In genomic region chr9:73079801-73080325, GRCm38 (mm10) we compare ENCODE assay signal across 27 mouse cellular contexts. TPM values are rescaled to one million over a fixed set of nuclear protein-coding genes. Genes with fewer than 3 reads are reported as not detected.
A peak's percentile ranks its signal among the peaks of the same experiment; 100 is the strongest.
DNase-seq lines count a peak whose midpoint lies in the region; ATAC-seq and TF ChIP-seq lines count a peak whose summit lies in the region.
"Had no signal": no experiment of that assay in that cellular context is flagged by ENCODE, and none has a peak within 500 bp of the region (broad histone marks: within the 10 kb centered on the region; RNA-seq: fewer than 3 reads in every experiment).

No protein-coding gene starts in this region.

- TF ChIP-seq EP300 in ES-Bruce4 (IDR thresholded peaks at IDR 0.05; ENCODE audit: insufficient read depth, low read depth, low read length): peak; percentile 95

- no peak overlapping the region for H3K4me3 ChIP-seq in midbrain, embryonic 11.5 days (ENCODE audit: low read depth, low read length)
- H3K4me3 ChIP-seq in midbrain, postnatal 0 days (ENCODE audit: low read depth, low read length): no peak overlapping the region
- no peak overlapping the region for H3K4me3 ChIP-seq in ES-Bruce4 (ENCODE audit: low read depth, low read length)
- H3K4me3 ChIP-seq: embryonic facial prominence, embryonic 10.5 days; forebrain, embryonic 13.5 days; heart, adult 2 months; heart, embryonic 12.5 days; hindbrain, embryonic 13.5 days; intestine, embryonic 15.5 days had no signal

- no peak for TF ChIP-seq CTCF in midbrain, postnatal 0 days (IDR thresholded peaks at IDR 0.05)
- no peak for TF ChIP-seq CTCF in ES-Bruce4 (IDR thresholded peaks at IDR 0.05; ENCODE audit: low read depth, low read length)

- no peak for ATAC-seq in midbrain, embryonic 11.5 days (ENCODE audit: low FRiP score)
- ATAC-seq in midbrain, postnatal 0 days (ENCODE audit: low FRiP score): no peak
- ATAC-seq: activated CD4-positive, CD25-positive, alpha-beta regulatory T cell, adult 4 months; forebrain, embryonic 13.5 days; forebrain, postnatal 0 days; hindbrain, postnatal 0 days; intestine, embryonic 15.5 days had no signal

- H3K27ac ChIP-seq in midbrain, embryonic 11.5 days (ENCODE audit: low read depth, low read length): no peak overlapping the region
- no peak overlapping the region for H3K27ac ChIP-seq in midbrain, postnatal 0 days (ENCODE audit: low read depth, low read length)
- H3K27ac ChIP-seq in ES-Bruce4 (ENCODE audit: insufficient read depth, low read length): no peak overlapping the region; the same call in 1 of the 2 replicates
- H3K27ac ChIP-seq: embryonic facial prominence, embryonic 10.5 days; forebrain, embryonic 13.5 days; heart, adult 2 months; hindbrain, embryonic 13.5 days; hindbrain, postnatal 0 days; intestine, embryonic 15.5 days had no signal

- no peak overlapping the region for H3K9ac ChIP-seq in midbrain, embryonic 11.5 days (ENCODE audit: low read length)
- no peak overlapping the region for H3K9ac ChIP-seq in midbrain, postnatal 0 days (replicated peaks; ENCODE audit: low read length, poor library complexity, severe bottlenecking)
- H3K9ac ChIP-seq in ES-Bruce4 (ENCODE audit: low read depth, poor library complexity, severe bottlenecking): no peak overlapping the region
- H3K9ac ChIP-seq: forebrain, embryonic 13.5 days; forebrain, postnatal 0 days; heart, embryonic 12.5 days; hindbrain, embryonic 13.5 days; intestine, embryonic 15.5 days had no signal

- WGBS in midbrain, embryonic 11.5 days: 34% methylated on average over 7 of the region's 7 CpGs
- 37% methylated on average over 7 of the region's 7 CpGs for WGBS in midbrain, postnatal 0 days

- no peak for TF ChIP-seq POLR2A in ES-Bruce4 (IDR thresholded peaks at IDR 0.05; ENCODE audit: insufficient read depth, low read length)

- peak; percentile 72 for DNase-seq in midbrain, embryonic 11.5 days (ENCODE audit: low spot score, missing footprints)
- DNase-seq in midbrain, postnatal 0 days (ENCODE audit: low spot score): no peak
- peak; percentile 28 for DNase-seq in 416B (ENCODE audit: low read depth)
- peak; percentile 47 for DNase-seq in WW6 (ENCODE audit: low read depth, low spot score)
- no peak for DNase-seq in kidney, postnatal 36 days
- DNase-seq in right cerebral cortex, postnatal 14 days: no peak
- DNase-seq in heart, postnatal 10 days: no peak
- DNase-seq: adrenal gland, postnatal 25 days; cerebellum, adult 2 months; forebrain, postnatal 0 days; gastrocnemius, postnatal 14 days; heart, adult 2 months; heart, postnatal 36 days had no signal

- H3K27me3 ChIP-seq in midbrain, embryonic 11.5 days (ENCODE audit: control insufficient read depth, insufficient read depth, low read length): no peaks in the 10 kb centered on the region
- no peaks in the 10 kb centered on the region for H3K27me3 ChIP-seq in midbrain, postnatal 0 days (ENCODE audit: insufficient read depth, low read length)
- H3K27me3 ChIP-seq in ES-Bruce4 (ENCODE audit: control insufficient read depth, insufficient read depth, low read length, poor library complexity, severe bottlenecking): no peaks in the 10 kb centered on the region
- H3K27me3 ChIP-seq: forebrain, embryonic 13.5 days; heart, embryonic 12.5 days; hindbrain, embryonic 13.5 days; intestine, embryonic 15.5 days had no signal

- intact Hi-C loops in heart, postnatal 10 days (cut with DNase I): no loop called here

- H3K4me2 ChIP-seq in midbrain, embryonic 11.5 days: no peak overlapping the region
- H3K4me2 ChIP-seq in midbrain, postnatal 0 days (ENCODE audit: low read depth, low read length, poor library complexity, severe bottlenecking): no peak overlapping the region
- H3K4me2 ChIP-seq: forebrain, embryonic 13.5 days; heart, embryonic 12.5 days; hindbrain, embryonic 13.5 days; intestine, embryonic 15.5 days had no signal

- no peaks in the 10 kb centered on the region for H3K36me3 ChIP-seq in midbrain, embryonic 11.5 days (ENCODE audit: control insufficient read depth, insufficient read depth, low read length)
- H3K36me3 ChIP-seq in midbrain, postnatal 0 days (ENCODE audit: insufficient read depth, low read length): peaks cover 4% of the 10 kb centered on the region; the same call in 1 of the 2 replicates
- H3K36me3 ChIP-seq in ES-Bruce4 (ENCODE audit: control insufficient read depth, insufficient read depth, low read length, poor library complexity, severe bottlenecking): no peaks in the 10 kb centered on the region
- H3K36me3 ChIP-seq: embryonic facial prominence, embryonic 10.5 days; heart, embryonic 12.5 days; hindbrain, embryonic 13.5 days; intestine, embryonic 15.5 days had no signal

- no peaks in the 10 kb centered on the region for H3K4me1 ChIP-seq in midbrain, embryonic 11.5 days (ENCODE audit: control insufficient read depth, insufficient read depth, low read length)
- no peaks in the 10 kb centered on the region for H3K4me1 ChIP-seq in midbrain, postnatal 0 days (ENCODE audit: insufficient read depth, low read length)
- peaks cover 5% of the 10 kb centered on the region for H3K4me1 ChIP-seq in ES-Bruce4 (ENCODE audit: control insufficient read depth, insufficient read depth, low read length)
- H3K4me1 ChIP-seq: embryonic facial prominence, embryonic 10.5 days; forebrain, embryonic 13.5 days; heart, embryonic 12.5 days; hindbrain, embryonic 13.5 days; intestine, embryonic 15.5 days had no signal

- no peaks in the 10 kb centered on the region for H3K9me3 ChIP-seq in midbrain, embryonic 11.5 days (ENCODE audit: control insufficient read depth, low read length)
- H3K9me3 ChIP-seq in midbrain, postnatal 0 days (ENCODE audit: low read length): no peaks in the 10 kb centered on the region
- no peaks in the 10 kb centered on the region for H3K9me3 ChIP-seq in ES-Bruce4 (replicated peaks; ENCODE audit: control insufficient read depth, insufficient read depth, low read length, poor library complexity, severe bottlenecking)
- H3K9me3 ChIP-seq: embryonic facial prominence, embryonic 10.5 days; forebrain, embryonic 13.5 days; heart, embryonic 12.5 days; hindbrain, embryonic 13.5 days; intestine, embryonic 15.5 days had no signal

RNA-seq across cellular contexts. Expression of gene Khdc3, which starts 21.8 kb away (rescaled TPM):
- polyA plus RNA-seq in midbrain, embryonic 11.5 days (2014; fragmentation: Nextera tagmentation; extraction: Ambion mirVana): not detected in 2 replicates
- total RNA-seq in midbrain, postnatal 0 days (2014; rRNA removed): 0.93 TPM in 1 of 2 replicates, not detected in the other
- polyA plus RNA-seq in midbrain, postnatal 0 days (2015; fragmentation: Nextera tagmentation; extraction: Ambion mirVana): 0.25 and 0.27 TPM in 2 replicates
- polyA plus RNA-seq in ES-Bruce4 (2011; ENCODE audit: insufficient read depth, insufficient read length, low read depth, missing spikeins): 2.3 and 4.0 TPM in 2 replicates
- not detected for total RNA-seq in heart, postnatal 10 days (2021)
- total RNA-seq: forebrain, postnatal 0 days; gastrocnemius, adult 18-20 months; gastrocnemius, postnatal 14 days; heart, adult 2 months; heart, postnatal 36 days; hindbrain, postnatal 0 days had no signal
- polyA plus RNA-seq: C2C12; forebrain, embryonic 13.5 days; gonadal fat pad, adult 2 months; heart, adult 2 months; heart, embryonic 12.5 days; hindbrain, embryonic 13.5 days; intestine, embryonic 15.5 days had no signal

RNA-seq across cellular contexts. Expression of gene Gm20509, which starts 22.4 kb away (rescaled TPM):
- not detected in 2 replicates for polyA plus RNA-seq in midbrain, embryonic 11.5 days (2014; fragmentation: Nextera tagmentation; extraction: Ambion mirVana)
- total RNA-seq in midbrain, postnatal 0 days (2014; rRNA removed): not detected in 2 replicates
- polyA plus RNA-seq in midbrain, postnatal 0 days (2015; fragmentation: Nextera tagmentation; extraction: Ambion mirVana): 0.22 and 0.27 TPM in 2 replicates
- not detected in 2 replicates for polyA plus RNA-seq in ES-Bruce4 (2011; ENCODE audit: insufficient read depth, insufficient read length, low read depth, missing spikeins)
- not detected for total RNA-seq in heart, postnatal 10 days (2021)
- total RNA-seq: adrenal gland, adult 18-20 months; forebrain, postnatal 0 days; gastrocnemius, adult 18-20 months; gastrocnemius, postnatal 14 days; heart, adult 2 months; heart, postnatal 36 days; hindbrain, postnatal 0 days had no signal
- polyA plus RNA-seq: activated CD4-positive, CD25-positive, alpha-beta regulatory T cell, adult 4 months; C2C12; cerebellum, adult 2 months; embryonic facial prominence, embryonic 10.5 days; embryonic facial prominence, embryonic 14.5 days; forebrain, embryonic 13.5 days; forebrain, postnatal 0 days; gonadal fat pad, adult 2 months; heart, adult 2 months; heart, embryonic 12.5 days; heart, embryonic 16.5 days; hindbrain, embryonic 13.5 days; hindbrain, postnatal 0 days had no signal

RNA-seq across cellular contexts. Expression of gene Rsl24d1, which starts 33.4 kb away (rescaled TPM):
- 172 and 184 TPM in 2 replicates for polyA plus RNA-seq in midbrain, embryonic 11.5 days (2014; fragmentation: Nextera tagmentation; extraction: Ambion mirVana)
- total RNA-seq in midbrain, postnatal 0 days (2014; rRNA removed): 49.5 and 78.1 TPM in 2 replicates
- polyA plus RNA-seq in midbrain, postnatal 0 days (2015; fragmentation: Nextera tagmentation; extraction: Ambion mirVana): 101 and 110 TPM in 2 replicates
- polyA plus RNA-seq in ES-Bruce4 (2011; ENCODE audit: insufficient read depth, insufficient read length, low read depth, missing spikeins): 144 and 146 TPM in 2 replicates
- total RNA-seq in heart, postnatal 10 days (2021): 10 to 100 TPM; 54.9 to 60.4 TPM

RNA-seq across cellular contexts. Expression of gene Rab27a, which starts 35.2 kb away (rescaled TPM):
- 0.52 and 0.55 TPM in 2 replicates for polyA plus RNA-seq in midbrain, embryonic 11.5 days (2014; fragmentation: Nextera tagmentation; extraction: Ambion mirVana)
- total RNA-seq in midbrain, postnatal 0 days (2014; rRNA removed): 5.3 and 6.4 TPM in 2 replicates
- 2.7 and 4.0 TPM in 2 replicates for polyA plus RNA-seq in midbrain, postnatal 0 days (2015; fragmentation: Nextera tagmentation; extraction: Ambion mirVana)
- 16.1 and 18.2 TPM in 2 replicates for polyA plus RNA-seq in ES-Bruce4 (2011; ENCODE audit: insufficient read depth, insufficient read length, low read depth, missing spikeins)
- 1 to 10 TPM; 4.4 to 6.7 TPM for total RNA-seq in heart, postnatal 10 days (2021)

RNA-seq across cellular contexts. Expression of gene Pigb, which starts 39.7 kb away (rescaled TPM):
- polyA plus RNA-seq in midbrain, embryonic 11.5 days (2014; fragmentation: Nextera tagmentation; extraction: Ambion mirVana): 18.3 and 19.0 TPM in 2 replicates
- 8.4 and 19.4 TPM in 2 replicates for total RNA-seq in midbrain, postnatal 0 days (2014; rRNA removed)
- polyA plus RNA-seq in midbrain, postnatal 0 days (2015; fragmentation: Nextera tagmentation; extraction: Ambion mirVana): 12.2 and 13.0 TPM in 2 replicates
- 28.9 and 30.0 TPM in 2 replicates for polyA plus RNA-seq in ES-Bruce4 (2011; ENCODE audit: insufficient read depth, insufficient read length, low read depth, missing spikeins)
- total RNA-seq in heart, postnatal 10 days (2021): 1 to 10 TPM; 3.9 to 4.3 TPM

Comparison
In these comparisons a context has a peak if more than half of its experiments do, and no peak if none do; other contexts are left out.
1. DNase-seq: peak in midbrain, embryonic 11.5 days (single experiment), 416B (single experiment) and WW6 (single experiment); none in midbrain, postnatal 0 days (single experiment), kidney, postnatal 36 days (0 of 2), right cerebral cortex, postnatal 14 days (single experiment) and heart, postnatal 10 days (0 of 2).